Mouse (Mus musculus): ENCODE data around the gene Fam89a.

- TF ChIP-seq CTCF (IDR thresholded peaks at IDR 0.05; ENCODE audit: control insufficient read depth, insufficient read depth, insufficient read length) (no peak), CEBPB (IDR thresholded peaks at IDR 0.05; ENCODE audit: low read depth) (no peak)
Measured at GRCm38 (mm10) chr8:124755481-124755880, 3.8 kb upstream of the Fam89a start.

Measured in C2C12 (cell line).